Mouse (Mus musculus): ENCODE results near the gene Tfg. TPM values are rescaled to one million over a fixed set of nuclear protein-coding genes. Genes with fewer than 3 reads are reported as not detected.

Gene Tfg
- polyA plus RNA-seq, 1 experiment from 2014 or later, result 191 TPM

GRCm38 (mm10) chr16:56658866-56659265 is 58.4 kb downstream of the Tfg start:
- Histone ChIP-seq H3K4me1 (ENCODE audit: control insufficient read depth, insufficient read depth, low read length) (no peaks in the 10 kb centered on the region), H3K9ac (replicated peaks; ENCODE audit: low read depth, low read length) (no peak overlapping the region), H3K4me2 (ENCODE audit: low read depth, low read length) (no peak overlapping the region), H3K36me3 (ENCODE audit: control insufficient read depth, insufficient read depth, low read length) (no peaks in the 10 kb centered on the region), H3K4me3 (ENCODE audit: low read depth, low read length) (no peak overlapping the region), H3K27me3 (ENCODE audit: control insufficient read depth, insufficient read depth, low read length) (no peaks in the 10 kb centered on the region), H3K27ac (ENCODE audit: low read depth, low read length) (no peak overlapping the region), H3K9me3 (ENCODE audit: control insufficient read depth, low read length) (no peaks in the 10 kb centered on the region)
- ATAC-seq (ENCODE audit: low read depth), result no peak

GRCm38 (mm10) chr16:56655193-56655910 is 61.9 kb downstream of the Tfg start:
- H3K4me2 ChIP-seq (ENCODE audit: low read depth, low read length), result no peak overlapping the region

GRCm38 (mm10) chr16:56646382-56647172 is 70.7 kb downstream of the Tfg start:
- Histone ChIP-seq H3K27ac (ENCODE audit: low read depth, low read length) (no peak overlapping the region), H3K4me3 (ENCODE audit: low read depth, low read length) (no peak overlapping the region), H3K4me1 (ENCODE audit: control insufficient read depth, insufficient read depth, low read length) (no peaks in the 10 kb centered on the region), H3K9me3 (ENCODE audit: control insufficient read depth, low read length) (no peaks in the 10 kb centered on the region), H3K36me3 (ENCODE audit: control insufficient read depth, insufficient read depth, low read length) (no peaks in the 10 kb centered on the region), H3K9ac (replicated peaks; ENCODE audit: low read depth, low read length) (no peak overlapping the region), H3K27me3 (ENCODE audit: control insufficient read depth, insufficient read depth, low read length) (no peaks in the 10 kb centered on the region), H3K4me2 (ENCODE audit: low read depth, low read length) (no peak overlapping the region)
- 70% methylated on average over 7 of the region's 7 CpGs for WGBS
- no peak for ATAC-seq (ENCODE audit: low read depth)

More at GRCm38 (mm10) chr16:56655193-56655910, 61.9 kb downstream of the Tfg start:
- H3K27me3 ChIP-seq (ENCODE audit: control insufficient read depth, insufficient read depth, low read length), result no peaks in the 10 kb centered on the region
- H3K9me3 ChIP-seq (ENCODE audit: control insufficient read depth, low read length), result no peaks in the 10 kb centered on the region
- H3K4me1 ChIP-seq (ENCODE audit: control insufficient read depth, insufficient read depth, low read length), result no peaks in the 10 kb centered on the region
- H3K4me3 ChIP-seq (ENCODE audit: low read depth, low read length), result no peak overlapping the region
- 88% methylated on average over 12 of the region's 12 CpGs for WGBS
- no peak for ATAC-seq (ENCODE audit: low read depth)
- no peak overlapping the region for H3K27ac ChIP-seq (ENCODE audit: low read depth, low read length)
- no peaks in the 10 kb centered on the region for H3K36me3 ChIP-seq (ENCODE audit: control insufficient read depth, insufficient read depth, low read length)
- no peak overlapping the region for H3K9ac ChIP-seq (replicated peaks; ENCODE audit: low read depth, low read length)

GRCm38 (mm10) chr16:56645251-56645650 is 72.0 kb downstream of the Tfg start:
- WGBS, result 16% methylated on average over 2 of the region's 2 CpGs
- Histone ChIP-seq H3K4me2 (ENCODE audit: low read depth, low read length) (no peak overlapping the region), H3K9me3 (ENCODE audit: control insufficient read depth, low read length) (no peaks in the 10 kb centered on the region), H3K4me1 (ENCODE audit: control insufficient read depth, insufficient read depth, low read length) (no peaks in the 10 kb centered on the region), H3K4me3 (ENCODE audit: low read depth, low read length) (no peak overlapping the region), H3K27me3 (ENCODE audit: control insufficient read depth, insufficient read depth, low read length) (no peaks in the 10 kb centered on the region), H3K27ac (ENCODE audit: low read depth, low read length) (no peak overlapping the region), H3K9ac (replicated peaks; ENCODE audit: low read depth, low read length) (no peak overlapping the region), H3K36me3 (ENCODE audit: control insufficient read depth, insufficient read depth, low read length) (no peaks in the 10 kb centered on the region)
- ATAC-seq (ENCODE audit: low read depth), result no peak

Other genes starting within 250 kb of the Tfg start
- gene Abi3bp, start 239.6 kb downstream of the Tfg start, polyA plus RNA-seq (2014; fragmentation: Nextera tagmentation; extraction: Ambion mirVana), result 0.59 and 0.76 TPM in 2 replicates
- gene Adgrg7, start 78.4 kb upstream of the Tfg start, polyA plus RNA-seq (2014; fragmentation: Nextera tagmentation; extraction: Ambion mirVana), result not detected in 2 replicates
- gene Tmem45a, start 168.7 kb upstream of the Tfg start, polyA plus RNA-seq (2014; fragmentation: Nextera tagmentation; extraction: Ambion mirVana), result 1.4 and 7.5 TPM in 2 replicates
- gene Lnp1, start 210.6 kb upstream of the Tfg start, polyA plus RNA-seq (2014; fragmentation: Nextera tagmentation; extraction: Ambion mirVana), result not detected in 2 replicates